Mouse (Mus musculus) heart, embryonic 11.5 days (tissue): ENCODE data around the gene Ash1l. TPM values are rescaled to one million over a fixed set of nuclear protein-coding genes. Genes with fewer than 3 reads are reported as not detected.
"Not testable (repeated sequence)": the region's sequence is repeated elsewhere in the genome, so short reads cannot be mapped to it uniquely, and the experiment has no call there.

Experiments used
- ATAC-seq: fragments of 200-750 bp; cut with Nextera tagmentation; replicated peaks from 2 replicates; pipeline ENCODE4 v1.8.0; 2017; ENCODE audit warnings: moderate library complexity; ENCODE audit not compliant: insufficient number of reproducible peaks, low FRiP score, low TSS enrichment
- H3K27ac ChIP-seq: fragments of 300-500 bp; sonication (generic); 2 replicates; pipeline ENCODE4 v1.5.1; 2014; ENCODE audit warnings: mild to moderate bottlenecking, low read depth, low read length
- H3K27me3 ChIP-seq: fragments of 300-500 bp; sonication (generic); 2 replicates; pipeline ENCODE4 v1.6.1; 2014; ENCODE audit warnings: mild to moderate bottlenecking, low read length, mixed read lengths; ENCODE audit not compliant: control insufficient read depth, insufficient read depth
- H3K36me3 ChIP-seq: fragments of 300-500 bp; sonication (generic); 2 replicates; pipeline ENCODE4 v1.6.1; 2014; ENCODE audit warnings: mild to moderate bottlenecking, low read length, moderate library complexity, mixed read lengths; ENCODE audit not compliant: control insufficient read depth, insufficient read depth
- H3K4me1 ChIP-seq: fragments of 300-500 bp; sonication (generic); 2 replicates; pipeline ENCODE4 v1.6.1; 2014; ENCODE audit warnings: low read length; ENCODE audit not compliant: control insufficient read depth, insufficient read depth
- H3K4me2 ChIP-seq: fragments of 300-500 bp; sonication (generic); 2 replicates; pipeline ENCODE4 v1.6.1; 2014; ENCODE audit warnings: mild to moderate bottlenecking, moderate library complexity
- H3K4me3 ChIP-seq: fragments of 300-500 bp; sonication (generic); 2 replicates; pipeline ENCODE4 v1.5.1; 2014; ENCODE audit warnings: low read depth, low read length
- H3K9ac ChIP-seq: fragments of 300-500 bp; sonication (generic); 2 replicates; pipeline ENCODE4 v1.6.1; 2014; ENCODE audit warnings: mild to moderate bottlenecking, low read depth, low read length, moderate library complexity
- H3K9me3 ChIP-seq: fragments of 300-500 bp; sonication (generic); replicated peaks from 2 replicates; pipeline ENCODE4 v1.6.1; 2016; ENCODE audit warnings: low read length; ENCODE audit not compliant: control insufficient read depth
- WGBS: fragments of 180-500 bp; shearing (Covaris S2); extraction: QIAGEN DNeasy Blood & Tissue Kit; methylation state at CpG from one replicate; pipeline ENCODE4 v1.1.7; 2014; ENCODE audit not compliant: insufficient replicate concordance; 5-methylcytosine and 5-hydroxymethylcytosine counted together
- polyA plus RNA-seq: library from polyadenylated mRNA; unstranded; fragments of >200 nt; fragmentation: Nextera tagmentation; extraction: Ambion mirVana; gene quantifications from 2 replicates; pipeline ENCODE4 v1.2.1, GENCODE M21; 2014

Ash1l gene
- polyA plus RNA-seq, 1 experiment from 2014 or later = 18.0 TPM

DNA sequence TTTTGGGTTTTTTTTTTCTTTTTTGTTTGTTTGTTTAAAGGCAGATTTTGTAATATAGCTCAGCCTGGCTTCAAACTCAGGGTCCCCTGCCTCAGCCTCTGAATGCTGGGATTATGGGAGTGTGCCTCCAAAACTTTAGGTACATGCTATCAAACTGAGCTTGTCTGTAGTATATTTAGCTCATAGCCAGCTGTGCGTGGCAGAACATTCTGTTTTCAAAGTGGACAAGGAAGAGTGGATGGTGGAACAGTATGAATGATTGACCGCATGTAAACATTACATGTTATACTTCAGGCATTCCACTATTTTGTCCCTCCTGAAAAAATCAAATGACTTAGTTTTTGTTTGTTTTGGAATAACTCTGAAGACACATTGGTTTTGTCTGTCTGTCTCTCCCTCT is 42.4 kb downstream of the Ash1l start:
- Histone ChIP-seq H3K27ac (no peak overlapping the region), H3K4me1 (no peaks in the 10 kb centered on the region), H3K36me3 (no peaks in the 10 kb centered on the region), H3K9ac (no peak overlapping the region), H3K27me3 (no peaks in the 10 kb centered on the region), H3K4me3 (no peak overlapping the region), H3K4me2 (no peak overlapping the region), H3K9me3 (no peaks in the 10 kb centered on the region)
- no peak for ATAC-seq
- 73% methylated on average over 2 of the region's 2 CpGs for WGBS

DNA sequence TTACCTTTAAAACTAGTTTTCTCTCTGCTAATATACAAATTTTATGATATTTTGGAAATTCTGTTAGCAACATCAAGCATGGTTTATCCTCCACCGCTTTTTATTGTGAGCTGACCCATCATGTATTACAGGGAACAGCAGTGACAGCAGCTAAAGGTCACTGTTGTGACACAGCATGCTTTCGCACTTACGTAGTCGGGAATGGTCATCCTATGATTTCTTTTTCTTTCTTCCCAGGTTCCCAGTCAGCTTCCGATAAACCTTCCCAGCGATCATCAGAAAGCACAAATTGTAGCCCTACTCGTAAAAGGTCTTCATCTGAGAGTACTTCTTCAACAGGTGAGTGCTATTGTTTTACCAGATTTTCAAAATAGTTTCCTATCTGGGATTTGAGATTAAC is 51.1 kb downstream of the Ash1l start:
- no peak for ATAC-seq
- Histone ChIP-seq H3K27me3 (no peaks in the 10 kb centered on the region), H3K9me3 (no peaks in the 10 kb centered on the region), H3K9ac (no peak overlapping the region), H3K36me3 (peaks cover 20% of the 10 kb centered on the region), H3K4me1 (no peaks in the 10 kb centered on the region), H3K4me2 (no peak overlapping the region), H3K4me3 (no peak overlapping the region), H3K27ac (no peak overlapping the region)
- WGBS = 92% methylated on average over 7 of the region's 7 CpGs

DNA sequence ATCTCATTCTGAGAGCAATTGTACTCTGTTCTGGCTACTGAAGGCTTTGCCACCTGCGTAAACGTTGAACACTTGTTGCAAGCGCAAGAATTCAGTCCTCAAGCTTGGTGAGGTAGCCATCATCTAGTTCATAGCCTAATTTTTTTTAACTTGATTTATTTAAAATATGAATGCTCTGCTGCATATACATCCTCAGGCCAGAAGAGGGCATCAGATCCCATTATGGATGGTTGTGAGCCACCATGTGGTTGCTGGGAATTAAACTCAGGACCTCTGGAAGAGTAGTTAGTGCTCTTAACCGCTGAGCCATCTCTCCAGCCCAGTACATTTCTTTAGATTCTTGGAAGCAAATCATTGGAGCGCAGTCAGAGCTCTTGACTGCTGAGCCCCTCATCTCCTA is 80.5 kb downstream of the Ash1l start:
- not testable (repeated sequence) for H3K9me3 ChIP-seq, H3K4me1 ChIP-seq, H3K27ac ChIP-seq, H3K27me3 ChIP-seq, H3K9ac ChIP-seq, H3K4me2 ChIP-seq, ATAC-seq, H3K4me3 ChIP-seq
- H3K36me3 ChIP-seq = peaks cover 40% of the 10 kb centered on the region
- WGBS = 89% methylated on average over 5 of the region's 5 CpGs

DNA sequence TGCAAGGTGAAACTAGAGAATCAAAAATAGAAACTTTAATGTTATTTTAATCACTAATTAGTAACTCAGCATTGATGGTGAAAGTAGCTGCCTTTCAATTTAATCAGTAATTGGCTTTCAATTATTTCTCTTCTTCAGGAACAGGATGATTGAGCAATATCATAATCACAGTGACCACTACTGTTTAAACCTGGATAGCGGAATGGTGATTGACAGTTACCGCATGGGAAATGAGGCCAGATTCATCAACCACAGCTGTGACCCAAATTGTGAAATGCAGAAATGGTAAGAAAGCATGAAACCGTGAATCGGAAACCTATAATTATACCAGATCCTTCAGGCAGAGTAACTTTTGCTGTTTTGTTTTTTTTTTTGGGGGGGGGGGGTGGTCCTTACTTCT is 92.9 kb downstream of the Ash1l start:
- no peak overlapping the region for H3K27ac ChIP-seq
- H3K4me2 ChIP-seq = no peak overlapping the region
- 92% methylated on average over 4 of the region's 4 CpGs for WGBS
- peaks cover 28% of the 10 kb centered on the region for H3K36me3 ChIP-seq
- H3K4me3 ChIP-seq = no peak overlapping the region
- H3K27me3 ChIP-seq = no peaks in the 10 kb centered on the region
- H3K9me3 ChIP-seq = no peaks in the 10 kb centered on the region
- ATAC-seq = no peak
- no peak overlapping the region for H3K9ac ChIP-seq
- no peaks in the 10 kb centered on the region for H3K4me1 ChIP-seq

DNA sequence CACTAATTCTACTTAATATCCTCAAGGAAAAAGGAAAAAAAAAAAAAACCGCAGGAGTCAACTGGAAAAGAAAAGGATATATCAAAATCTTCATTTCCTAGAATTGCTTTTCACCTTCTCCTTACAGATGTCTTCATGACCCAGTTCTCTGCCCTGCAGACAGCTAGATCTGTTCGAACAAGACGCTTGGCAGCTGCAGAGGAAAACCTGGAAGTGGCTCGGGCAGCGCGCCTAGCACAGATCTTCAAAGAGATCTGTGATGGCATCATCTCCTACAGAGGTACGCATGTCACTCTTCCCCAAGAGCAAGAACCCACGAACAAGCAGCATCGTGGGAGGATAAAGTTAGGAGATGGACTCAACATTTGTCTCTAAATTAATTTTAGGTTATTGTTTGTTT is 107.9 kb downstream of the Ash1l start:
- Histone ChIP-seq H3K27ac (no peak overlapping the region), H3K4me3 (no peak overlapping the region), H3K36me3 (peaks cover 27% of the 10 kb centered on the region), H3K9me3 (no peaks in the 10 kb centered on the region), H3K9ac (no peak overlapping the region), H3K4me1 (no peaks in the 10 kb centered on the region), H3K4me2 (no peak overlapping the region), H3K27me3 (no peaks in the 10 kb centered on the region)
- no peak for ATAC-seq
- WGBS = 94% methylated on average over 9 of the region's 9 CpGs

DNA sequence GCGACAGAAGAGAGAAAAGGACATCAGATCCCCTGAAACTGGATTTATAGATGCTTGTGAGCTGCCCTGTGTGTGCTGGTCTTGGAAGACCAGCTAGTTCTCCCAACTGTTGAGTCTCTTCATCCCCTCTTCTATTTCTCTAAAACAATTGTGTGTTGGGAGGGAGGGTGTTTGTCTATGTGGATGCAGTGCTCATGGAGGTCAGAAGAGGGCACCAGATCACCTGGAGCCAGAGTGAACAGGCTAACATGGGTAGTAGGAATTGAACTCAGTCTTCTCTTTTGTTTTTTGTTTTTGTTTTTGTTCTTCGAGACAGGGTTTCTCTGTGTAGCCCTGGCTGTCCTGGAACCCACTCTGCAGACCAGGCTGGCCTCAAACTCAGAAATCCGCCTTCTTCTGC is 108.4 kb downstream of the Ash1l start:
- Histone ChIP-seq H3K36me3 (peaks cover 29% of the 10 kb centered on the region), H3K9me3 (no peaks in the 10 kb centered on the region), H3K27me3 (no peaks in the 10 kb centered on the region), H3K27ac (no peak overlapping the region), H3K4me2 (no peak overlapping the region), H3K4me1 (no peaks in the 10 kb centered on the region), H3K9ac (no peak overlapping the region), H3K4me3 (no peak overlapping the region)
- 88% methylated on average over 3 of the region's 3 CpGs for WGBS
- ATAC-seq = no peak

DNA sequence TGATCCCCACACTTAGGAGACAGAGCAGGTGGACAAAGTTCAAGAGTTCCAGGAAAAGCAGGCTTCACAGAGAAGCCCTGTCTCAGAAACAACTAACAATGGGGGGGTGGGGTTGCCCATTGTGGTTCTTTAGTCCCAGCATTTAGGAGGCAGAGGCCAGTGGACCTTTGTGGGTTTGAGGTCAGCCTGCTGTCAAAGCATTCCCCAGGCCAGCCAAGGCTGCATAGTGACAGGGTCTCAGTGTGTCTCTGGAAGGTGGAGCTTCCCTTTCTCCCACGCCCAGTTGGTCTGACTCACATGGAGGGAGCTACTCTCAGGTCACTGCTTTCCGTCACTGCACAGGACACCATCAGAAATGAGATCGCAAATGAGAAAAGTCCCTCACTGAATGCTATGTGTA is 111.3 kb downstream of the Ash1l start:
- Histone ChIP-seq H3K27ac (no peak overlapping the region), H3K9ac (no peak overlapping the region), H3K4me2 (no peak overlapping the region), H3K4me3 (no peak overlapping the region), H3K4me1 (no peaks in the 10 kb centered on the region), H3K27me3 (no peaks in the 10 kb centered on the region), H3K36me3 (peaks cover 26% of the 10 kb centered on the region), H3K9me3 (no peaks in the 10 kb centered on the region)
- 76% methylated on average over 3 of the region's 3 CpGs for WGBS
- no peak for ATAC-seq

DNA sequence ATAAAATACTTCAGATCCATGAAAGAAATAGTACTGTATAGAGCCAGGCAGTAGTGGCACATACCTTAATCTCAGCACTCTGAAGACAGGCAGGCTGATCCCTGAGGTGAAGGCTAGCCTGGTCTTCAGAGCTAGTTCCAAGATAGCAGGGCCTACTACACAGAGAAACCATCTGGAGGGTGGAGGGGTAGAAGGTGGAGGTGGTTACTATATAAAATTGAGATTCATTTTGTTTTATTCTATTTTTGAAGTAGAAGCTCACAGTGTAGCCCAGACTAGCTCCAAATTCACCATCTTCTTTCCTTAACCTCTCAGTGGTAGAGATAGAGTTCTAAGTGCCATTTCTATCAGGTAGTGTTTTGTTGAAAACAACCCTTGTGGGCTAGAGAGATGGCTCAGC is 116.8 kb downstream of the Ash1l start:
- H3K4me2 ChIP-seq = no peak overlapping the region
- H3K27me3 ChIP-seq = no peaks in the 10 kb centered on the region
- no peaks in the 10 kb centered on the region for H3K4me1 ChIP-seq
- H3K4me3 ChIP-seq = no peak overlapping the region
- H3K9me3 ChIP-seq = no peaks in the 10 kb centered on the region
- no peak for ATAC-seq
- H3K27ac ChIP-seq = no peak overlapping the region
- H3K9ac ChIP-seq = no peak overlapping the region
- H3K36me3 ChIP-seq = peaks cover 43% of the 10 kb centered on the region

DNA sequence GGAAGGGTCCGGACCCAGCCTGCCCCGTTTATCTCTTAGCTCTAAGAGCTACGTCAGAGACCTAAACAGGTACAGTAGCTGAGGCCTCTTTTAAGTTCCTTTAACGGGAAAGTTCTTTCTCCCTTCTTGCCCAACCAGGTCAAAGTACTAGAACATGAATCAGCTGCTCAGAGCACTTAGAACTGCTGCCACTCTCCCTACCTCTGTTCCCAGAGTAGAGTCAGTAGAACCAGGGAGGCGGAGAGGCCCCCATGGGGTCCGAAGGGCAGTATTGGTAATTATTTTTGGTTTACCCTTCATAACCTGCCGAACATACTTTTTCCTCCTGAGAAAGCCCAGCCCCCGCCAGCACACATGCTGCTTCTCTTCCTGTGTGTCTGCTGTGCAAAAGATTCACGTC is 127.0 kb downstream of the Ash1l start:
- Histone ChIP-seq H3K4me3 (no peak overlapping the region), H3K36me3 (peaks cover 44% of the 10 kb centered on the region), H3K4me2 (no peak overlapping the region), H3K27ac (no peak overlapping the region), H3K27me3 (no peaks in the 10 kb centered on the region), H3K4me1 (no peaks in the 10 kb centered on the region), H3K9ac (no peak overlapping the region), H3K9me3 (no peaks in the 10 kb centered on the region)
- no peak for ATAC-seq
- 91% methylated on average over 9 of the region's 9 CpGs for WGBS
